Mouse (Mus musculus): ENCODE measurements around the gene Hsd17b11. TPM values are rescaled to one million over a fixed set of nuclear protein-coding genes. Genes with fewer than 3 reads are reported as not detected.

Gene Hsd17b11
- polyA plus RNA-seq, 2 experiments: 2.6 to 7.9 TPM

GRCm38 (mm10) chr5:104003256-104003931 lies 18.3 kb downstream of the Hsd17b11 start:
- ATAC-seq (ENCODE audit: insufficient read depth) (no peak), DNase-seq (ENCODE audit: low read depth in 3 of 3, low spot score in 3 of 3) (no peak)
- no peak for TF ChIP-seq CTCF (IDR thresholded peaks at IDR 0.05; ENCODE audit: low read depth)
- TF ChIP-seq EP300 (IDR thresholded peaks at IDR 0.05; ENCODE audit: low read depth): no peak
- Histone ChIP-seq H3K9me3 (ENCODE audit: control insufficient read depth, low read length) (no peaks in the 10 kb centered on the region), H3K4me3 (ENCODE audit: insufficient read depth in 1 of 2, low read depth in 2 of 2, low read length in 2 of 2) (no peak overlapping the region), H3K36me3 (replicated peaks; ENCODE audit: control insufficient read depth, insufficient read depth, low read depth) (no peaks in the 10 kb centered on the region), H3K4me1 (replicated peaks; ENCODE audit: control insufficient read depth in 2 of 2, insufficient read depth in 2 of 2, low read length in 1 of 2) (peaks cover 0 to 2% of the 10 kb centered on the region in 2 experiments; a peak in 1 of 4 replicates), H3K27me3 (ENCODE audit: control insufficient read depth, insufficient read depth, low read length) (no peaks in the 10 kb centered on the region), H3K4me2 (ENCODE audit: low read depth) (no peak overlapping the region), H3K27ac (no peak overlapping the region), H3K9ac (replicated peaks) (no peak overlapping the region)
- WGBS (ENCODE audit: insufficient replicate concordance): 59% methylated on average over 15 of the region's 15 CpGs

- DNase-seq (ENCODE audit: low read depth in 3 of 3, low spot score in 3 of 3): no peak
- no peak for TF ChIP-seq EP300 (IDR thresholded peaks at IDR 0.05; ENCODE audit: low read depth)
- no peak for TF ChIP-seq CTCF (IDR thresholded peaks at IDR 0.05; ENCODE audit: low read depth)
These were observed 19.0 kb downstream of the Hsd17b11 start for GRCm38 (mm10) chr5:104002549-104003255.

GRCm38 (mm10) chr5:103999738-104000137 lies 22.0 kb downstream of the Hsd17b11 start:
- Histone ChIP-seq H3K4me1 (replicated peaks; ENCODE audit: control insufficient read depth in 2 of 2, insufficient read depth in 2 of 2, low read length in 1 of 2) (peaks cover 7 to 8% of the 10 kb centered on the region in 2 experiments), H3K4me2 (ENCODE audit: low read depth) (no peak overlapping the region), H3K9ac (replicated peaks) (no peak overlapping the region), H3K4me3 (ENCODE audit: insufficient read depth in 1 of 2, low read depth in 2 of 2, low read length in 2 of 2) (no peak overlapping the region), H3K36me3 (replicated peaks; ENCODE audit: control insufficient read depth, insufficient read depth, low read depth) (no peaks in the 10 kb centered on the region), H3K9me3 (ENCODE audit: control insufficient read depth, low read length) (no peaks in the 10 kb centered on the region), H3K27me3 (ENCODE audit: control insufficient read depth, insufficient read depth, low read length) (no peaks in the 10 kb centered on the region), H3K27ac (no peak overlapping the region)
- 3% methylated on average over 5 of the region's 5 CpGs for WGBS (ENCODE audit: insufficient replicate concordance)
- DNase-seq (ENCODE audit: low read depth in 3 of 3, low spot score in 3 of 3): peak; percentile 47 to 53 (median 50)
- ATAC-seq (ENCODE audit: insufficient read depth): no peak
- TF ChIP-seq EP300 (IDR thresholded peaks at IDR 0.05; ENCODE audit: low read depth) (no peak), CTCF (IDR thresholded peaks at IDR 0.05; ENCODE audit: low read depth) (peak; percentile 91)

More at GRCm38 (mm10) chr5:104002549-104003255, 19.0 kb downstream of the Hsd17b11 start:
- no peaks in the 10 kb centered on the region for H3K9me3 ChIP-seq (ENCODE audit: control insufficient read depth, low read length)
- no peak overlapping the region for H3K4me3 ChIP-seq (ENCODE audit: insufficient read depth in 1 of 2, low read depth in 2 of 2, low read length in 2 of 2)
- peak; percentile 55; the same call in 1 of the 2 replicates for ATAC-seq (ENCODE audit: insufficient read depth)
- no peak overlapping the region for H3K27ac ChIP-seq
- no peak overlapping the region for H3K9ac ChIP-seq (replicated peaks)
- 67% methylated on average over 18 of the region's 18 CpGs for WGBS (ENCODE audit: insufficient replicate concordance)
- no peaks in the 10 kb centered on the region for H3K36me3 ChIP-seq (replicated peaks; ENCODE audit: control insufficient read depth, insufficient read depth, low read depth)
- peaks cover 0 to 2% of the 10 kb centered on the region in 2 experiments; a peak in 1 of 4 replicates for H3K4me1 ChIP-seq (replicated peaks; ENCODE audit: control insufficient read depth in 2 of 2, insufficient read depth in 2 of 2, low read length in 1 of 2)
- no peak overlapping the region for H3K4me2 ChIP-seq (ENCODE audit: low read depth)
- H3K27me3 ChIP-seq (ENCODE audit: control insufficient read depth, insufficient read depth, low read length): no peaks in the 10 kb centered on the region

- no peaks in the 10 kb centered on the region for H3K36me3 ChIP-seq (replicated peaks; ENCODE audit: control insufficient read depth, insufficient read depth, low read depth)
- no peaks in the 10 kb centered on the region for H3K9me3 ChIP-seq (ENCODE audit: control insufficient read depth, low read length)
- ATAC-seq (ENCODE audit: insufficient read depth) (no peak), DNase-seq (ENCODE audit: low read depth in 3 of 3, low spot score in 3 of 3) (no peak)
- no peak overlapping the region for H3K9ac ChIP-seq (replicated peaks)
- TF ChIP-seq EP300 (IDR thresholded peaks at IDR 0.05; ENCODE audit: low read depth): no peak
- no peak for TF ChIP-seq CTCF (IDR thresholded peaks at IDR 0.05; ENCODE audit: low read depth)
- no peak overlapping the region for H3K4me2 ChIP-seq (ENCODE audit: low read depth)
- no peak overlapping the region for H3K4me3 ChIP-seq (ENCODE audit: insufficient read depth in 1 of 2, low read depth in 2 of 2, low read length in 2 of 2)
- WGBS (ENCODE audit: insufficient replicate concordance): 44% methylated on average over 5 of the region's 5 CpGs
- H3K4me1 ChIP-seq (replicated peaks; ENCODE audit: control insufficient read depth in 2 of 2, insufficient read depth in 2 of 2, low read length in 1 of 2): peaks cover 7 to 12% of the 10 kb centered on the region in 2 experiments
- H3K27ac ChIP-seq: no peak overlapping the region
- no peaks in the 10 kb centered on the region for H3K27me3 ChIP-seq (ENCODE audit: control insufficient read depth, insufficient read depth, low read length)
These were observed 23.0 kb downstream of the Hsd17b11 start for GRCm38 (mm10) chr5:103998739-103999138.

- H3K27me3 ChIP-seq (ENCODE audit: control insufficient read depth, insufficient read depth, low read length): no peaks in the 10 kb centered on the region
- DNase-seq (ENCODE audit: low read depth in 3 of 3, low spot score in 3 of 3): peak; percentile 30 to 62 (median 39)
- 29% methylated on average over 3 of the region's 3 CpGs for WGBS (ENCODE audit: insufficient replicate concordance)
- H3K27ac ChIP-seq: no peak overlapping the region
- no peak overlapping the region for H3K9ac ChIP-seq (replicated peaks)
- no peaks in the 10 kb centered on the region for H3K9me3 ChIP-seq (ENCODE audit: control insufficient read depth, low read length)
- peak; percentile 79 for ATAC-seq (ENCODE audit: insufficient read depth)
- no peak for TF ChIP-seq EP300 (IDR thresholded peaks at IDR 0.05; ENCODE audit: low read depth)
- TF ChIP-seq CTCF (IDR thresholded peaks at IDR 0.05; ENCODE audit: low read depth): peak; percentile 68
- H3K4me3 ChIP-seq (ENCODE audit: insufficient read depth in 1 of 2, low read depth in 2 of 2, low read length in 2 of 2): no peak overlapping the region
- no peaks in the 10 kb centered on the region for H3K36me3 ChIP-seq (replicated peaks; ENCODE audit: control insufficient read depth, insufficient read depth, low read depth)
- H3K4me1 ChIP-seq (replicated peaks; ENCODE audit: control insufficient read depth in 2 of 2, insufficient read depth in 2 of 2, low read length in 1 of 2): peaks cover 7 to 12% of the 10 kb centered on the region in 2 experiments
- peak overlapping the region; percentile 19 for H3K4me2 ChIP-seq (ENCODE audit: low read depth)
These were observed 26.5 kb downstream of the Hsd17b11 start for GRCm38 (mm10) chr5:103995181-103995580.
